Mouse (Mus musculus): Measurements from ENCODE around the gene Rpap2. TPM values are rescaled to one million over a fixed set of nuclear protein-coding genes. Genes with fewer than 3 reads are reported as not detected.

The Rpap2 gene
- total and polyA plus RNA-seq, 3 experiments, result 10.8 to 13.8 TPM; not detected in 1

- Histone ChIP-seq H3K27me3 (ENCODE audit: control insufficient read depth in 1 of 2, insufficient read depth in 2 of 2, low read length in 2 of 2) (no peaks in the 10 kb centered on the region), H3K4me1 (ENCODE audit: control insufficient read depth in 1 of 2, insufficient read depth in 2 of 2, low read length in 2 of 2) (peaks cover 35 to 36% of the 10 kb centered on the region in 2 experiments), H3K4me3 (ENCODE audit: control insufficient read depth in 1 of 2, insufficient read depth in 1 of 2, low read depth in 2 of 2, low read length in 2 of 2) (no peak overlapping the region), H3K79me2 (ENCODE audit: control insufficient read depth, insufficient read depth, low read length, poor library complexity) (no peaks in the 10 kb centered on the region), H3K36me3 (ENCODE audit: control insufficient read depth in 1 of 2, insufficient read depth in 2 of 2, low read length in 2 of 2) (peaks cover 1 to 37% of the 10 kb centered on the region in 2 experiments), H3K27ac (ENCODE audit: control insufficient read depth, low read depth, low read length) (no peak overlapping the region), H3K9ac (ENCODE audit: control insufficient read depth, low read depth, low read length, poor library complexity, severe bottlenecking) (no peak overlapping the region), H3K9me3 (replicated peaks; ENCODE audit: insufficient read depth, low read length) (no peaks in the 10 kb centered on the region)
- DNase-seq (ENCODE audit: low read depth, low spot score), result no peak
- no peak for TF ChIP-seq ZMIZ1 (IDR thresholded peaks at IDR 0.05; ENCODE audit: low read depth, low read length)
- TF ChIP-seq SMC3 (IDR thresholded peaks at IDR 0.05; ENCODE audit: low read depth, low read length), result no peak
- TF ChIP-seq RCOR1 (IDR thresholded peaks at IDR 0.05; ENCODE audit: low read depth, low read length), result no peak
- no peak for TF ChIP-seq MAX (IDR thresholded peaks at IDR 0.05; ENCODE audit: low read length)
- TF ChIP-seq E2F4 (IDR thresholded peaks at IDR 0.05; ENCODE audit: borderline replicate concordance, low read depth, low read length), result no peak
- TF ChIP-seq MYB (IDR thresholded peaks at IDR 0.05; ENCODE audit: low read depth, low read length), result no peak
- no peak for TF ChIP-seq ZNF384 (IDR thresholded peaks at IDR 0.05; ENCODE audit: low read depth, low read length)
- no peak for TF ChIP-seq NRF1 (IDR thresholded peaks at IDR 0.05; ENCODE audit: insufficient read depth, low read depth, low read length, poor library complexity, severe bottlenecking)
- no peak for TF ChIP-seq ELF1 (IDR thresholded peaks at IDR 0.05; ENCODE audit: low read depth, low read length)
- no peak for TF ChIP-seq UBTF (IDR thresholded peaks at IDR 0.05; ENCODE audit: borderline replicate concordance, insufficient read depth, low read depth, low read length)
- TF ChIP-seq ZKSCAN1 (IDR thresholded peaks at IDR 0.05; ENCODE audit: low read depth, low read length), result no peak
- no peak for TF ChIP-seq RAD21 (IDR thresholded peaks at IDR 0.05; ENCODE audit: low read depth, low read length)
- no peak for TF ChIP-seq CTCF (IDR thresholded peaks at IDR 0.05 in 2 of 3, conservative IDR thresholded peaks at IDR 0.05 in 1 of 3; ENCODE audit: control insufficient read depth in 1 of 3, insufficient read depth in 1 of 3, low read depth in 2 of 3, low read length in 3 of 3, poor library complexity in 1 of 3, severe bottlenecking in 1 of 3)
- TF ChIP-seq USF1 (IDR thresholded peaks at IDR 0.05; ENCODE audit: low read depth, low read length), result no peak
- no peak for TF ChIP-seq MAFK (IDR thresholded peaks at IDR 0.05; ENCODE audit: borderline replicate concordance, low read depth, low read length)
- no peak for TF ChIP-seq KAT2A (conservative IDR thresholded peaks at IDR 0.05; ENCODE audit: low read depth, low read length)
- no peak for TF ChIP-seq MYC (IDR thresholded peaks at IDR 0.05; ENCODE audit: low read depth, low read length)
These were observed 50.4 kb downstream of the Rpap2 start for GRCm38 (mm10) chr5:107647580-107647979.

DNA sequence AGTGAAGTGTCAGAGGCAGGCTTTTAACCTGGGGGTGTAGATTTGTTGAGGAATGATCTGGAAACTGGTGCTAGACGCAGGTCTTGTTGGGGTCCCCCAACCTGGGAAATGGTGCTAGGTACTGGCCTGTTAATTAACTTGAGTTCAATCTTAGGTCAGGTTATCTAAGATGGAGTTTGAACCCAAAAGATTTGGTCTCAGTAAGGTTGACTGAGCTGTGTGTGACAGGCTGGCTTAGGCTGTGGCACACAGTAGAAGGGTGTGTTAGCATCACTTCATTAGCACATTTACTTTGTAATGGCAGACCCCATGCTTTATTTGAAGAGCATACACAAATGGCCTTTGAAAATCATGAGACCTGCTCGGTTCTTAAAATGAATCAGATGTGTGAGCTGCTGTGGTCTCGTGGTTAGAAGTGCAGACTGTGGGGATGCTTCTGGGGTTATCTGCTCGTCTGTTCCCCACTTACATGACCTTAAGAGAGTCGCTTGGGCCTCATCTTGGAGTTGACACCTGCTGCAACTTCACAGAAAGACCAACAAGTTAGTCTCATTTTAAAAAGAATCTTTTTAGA lies 51.5 kb downstream of the Rpap2 start:
- H3K4me1 ChIP-seq (ENCODE audit: control insufficient read depth in 1 of 2, insufficient read depth in 2 of 2, low read length in 2 of 2), result peaks cover 39 to 44% of the 10 kb centered on the region in 2 experiments
- H3K27me3 ChIP-seq (ENCODE audit: control insufficient read depth in 1 of 2, insufficient read depth in 2 of 2, low read length in 2 of 2), result no peaks in the 10 kb centered on the region
- H3K9me3 ChIP-seq (replicated peaks; ENCODE audit: insufficient read depth, low read length), result no peaks in the 10 kb centered on the region
- H3K36me3 ChIP-seq (ENCODE audit: control insufficient read depth in 1 of 2, insufficient read depth in 2 of 2, low read length in 2 of 2), result peaks cover 1 to 41% of the 10 kb centered on the region in 2 experiments; a peak in 3 of 4 replicates
- TF ChIP-seq RCOR1 (IDR thresholded peaks at IDR 0.05; ENCODE audit: low read depth, low read length), result peak; percentile 37; the same call in 1 of the 2 replicates
- TF ChIP-seq MYC (IDR thresholded peaks at IDR 0.05; ENCODE audit: low read depth, low read length), result no peak
- H3K27ac ChIP-seq (ENCODE audit: control insufficient read depth, low read depth, low read length), result no peak overlapping the region
- H3K79me2 ChIP-seq (ENCODE audit: control insufficient read depth, insufficient read depth, low read length, poor library complexity), result no peaks in the 10 kb centered on the region
- no peak overlapping the region for H3K9ac ChIP-seq (ENCODE audit: control insufficient read depth, low read depth, low read length, poor library complexity, severe bottlenecking)
- DNase-seq (ENCODE audit: low read depth, low spot score), result peak; percentile 45
- H3K4me3 ChIP-seq (ENCODE audit: control insufficient read depth in 1 of 2, insufficient read depth in 1 of 2, low read depth in 2 of 2, low read length in 2 of 2), result no peak overlapping the region

All from MEL (cell line).